Mouse (Mus musculus): ENCODE results near the gene Klri1. TPM values are rescaled to one million over a fixed set of nuclear protein-coding genes. Genes with fewer than 3 reads are reported as not detected.
"Not testable (repeated sequence)": the region's sequence is repeated elsewhere in the genome, so short reads cannot be mapped to it uniquely, and the experiment has no call there.

Klri1 gene
- polyA plus RNA-seq, 1 experiment from 2014 or later, result not detected

GRCm38 (mm10) chr6:129678873-129679272 is 38.1 kb downstream of the Klri1 start, which contains the start of gene Klrc1:
Gene Klrc1, minus strand, starts transcription at chr6:129678973.
- no peak within 1 kb of the TSS for H3K4me3 ChIP-seq (replicated peaks)
- 82% methylated on average over 3 of the region's 3 CpGs for WGBS

GRCm38 (mm10) chr6:129661301-129661700 is 55.6 kb downstream of the Klri1 start:
- not testable (repeated sequence) for H3K27ac ChIP-seq; ATAC-seq; H3K4me2 ChIP-seq (replicated peaks); H3K9ac ChIP-seq (replicated peaks); H3K4me3 ChIP-seq (replicated peaks); H3K9me3 ChIP-seq; H3K4me1 ChIP-seq (replicated peaks); H3K27me3 ChIP-seq; H3K36me3 ChIP-seq
- no CpG with 5 or more reads among the region's 3 CpGs for WGBS

More at GRCm38 (mm10) chr6:129678873-129679272, 38.1 kb downstream of the Klri1 start, which contains the start of gene Klrc1:
- H3K9ac ChIP-seq (replicated peaks), result no peak within 1 kb of the TSS
- H3K9me3 ChIP-seq, result 0 out of 2 replicates have a peak, but pooled peaks cover 2% of the 10 kb centered on the region
- H3K27me3 ChIP-seq, result no peaks in the 10 kb centered on the region
- H3K4me2 ChIP-seq (replicated peaks), result no peak within 1 kb of the TSS
- no peaks in the 10 kb centered on the region for H3K36me3 ChIP-seq
- no peak for ATAC-seq
- H3K27ac ChIP-seq, result no peak within 1 kb of the TSS
- no peaks in the 10 kb centered on the region for H3K4me1 ChIP-seq (replicated peaks)

DNA sequence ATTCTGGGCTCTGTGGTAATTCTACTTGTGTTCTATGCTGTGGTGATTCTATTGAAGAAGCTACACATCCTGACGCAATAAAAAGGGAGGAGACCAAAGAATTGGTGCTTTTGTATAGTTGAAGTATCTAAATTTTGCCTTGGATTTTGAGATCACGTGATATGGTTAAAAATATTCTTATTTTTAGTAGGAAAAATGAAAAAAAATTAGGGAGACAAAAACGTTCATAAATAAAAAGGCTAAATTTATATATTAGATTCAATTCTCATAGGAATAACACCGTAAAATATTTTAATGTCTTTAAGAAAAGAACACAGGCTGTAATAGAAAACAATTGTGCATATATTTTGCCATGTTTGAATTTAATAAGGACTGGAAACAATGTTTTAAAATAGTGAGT is 56.3 kb downstream of the Klri1 start, which contains the start of gene Klrc2:
TSS of gene Klrc2 (minus strand) at position 101 of the 400 bp plus-strand sequence.
- H3K36me3 ChIP-seq; ATAC-seq; H3K27ac ChIP-seq; H3K4me1 ChIP-seq (replicated peaks); H3K4me2 ChIP-seq (replicated peaks); H3K4me3 ChIP-seq (replicated peaks); H3K27me3 ChIP-seq; H3K9me3 ChIP-seq; H3K9ac ChIP-seq (replicated peaks): not testable (repeated sequence)
- 76% methylated on average over 4 of the region's 4 CpGs for WGBS

Small RNAs within 50 kb of the gene (microRNA-seq; reads per million reads assigned to microRNA genes)
- not detected for gene Mir680-1

Other genes starting within 250 kb of the Klri1 start
- gene Olr1, start 210.0 kb downstream of the Klri1 start, polyA plus RNA-seq (2015; fragmentation: Nextera tagmentation; extraction: Ambion mirVana), result not detected in 2 replicates
- not detected in 2 replicates for gene Tmem52b, start 204.6 kb downstream of the Klri1 start, polyA plus RNA-seq (2015; fragmentation: Nextera tagmentation; extraction: Ambion mirVana)
- 159 and 164 TPM in 2 replicates for gene Gabarapl1, start 184.0 kb downstream of the Klri1 start, polyA plus RNA-seq (2015; fragmentation: Nextera tagmentation; extraction: Ambion mirVana)
- gene Klre1, start 139.2 kb downstream of the Klri1 start, polyA plus RNA-seq (2015; fragmentation: Nextera tagmentation; extraction: Ambion mirVana), result not detected in 2 replicates
- gene Klrd1, start 125.3 kb downstream of the Klri1 start, polyA plus RNA-seq (2015; fragmentation: Nextera tagmentation; extraction: Ambion mirVana), result not detected in 2 replicates
- 0.22 and 0.38 TPM in 2 replicates for gene Klrk1, start 93.3 kb downstream of the Klri1 start, polyA plus RNA-seq (2015; fragmentation: Nextera tagmentation; extraction: Ambion mirVana)
- gene Klrc3, start 73.8 kb downstream of the Klri1 start, polyA plus RNA-seq (2015; fragmentation: Nextera tagmentation; extraction: Ambion mirVana), result not detected in 2 replicates
- gene Klrc2, start 56.4 kb downstream of the Klri1 start, polyA plus RNA-seq (2015; fragmentation: Nextera tagmentation; extraction: Ambion mirVana), result not detected in 2 replicates
- not detected in 2 replicates for gene Klrc1, start 38.2 kb downstream of the Klri1 start, polyA plus RNA-seq (2015; fragmentation: Nextera tagmentation; extraction: Ambion mirVana)
- gene Klri2, start 23.4 kb upstream of the Klri1 start, polyA plus RNA-seq (2015; fragmentation: Nextera tagmentation; extraction: Ambion mirVana), result not detected in 2 replicates
- gene Gm156, start 67.1 kb upstream of the Klri1 start, polyA plus RNA-seq (2015; fragmentation: Nextera tagmentation; extraction: Ambion mirVana), result not detected in 2 replicates
- not detected in 2 replicates for gene Gm17631, start 145.5 kb upstream of the Klri1 start, polyA plus RNA-seq (2015; fragmentation: Nextera tagmentation; extraction: Ambion mirVana)
- not detected in 2 replicates for gene Klra17, start 159.5 kb upstream of the Klri1 start, polyA plus RNA-seq (2015; fragmentation: Nextera tagmentation; extraction: Ambion mirVana)
- gene Klra5, start 200.5 kb upstream of the Klri1 start, polyA plus RNA-seq (2015; fragmentation: Nextera tagmentation; extraction: Ambion mirVana), result not detected in 2 replicates

Data from midbrain, embryonic 13.5 days (tissue).